14 mouse cellular contexts compared by ENCODE assay signal in genomic region chr1:36786377-36786776, GRCm38 (mm10). TPM values are rescaled to one million over a fixed set of nuclear protein-coding genes. Genes with fewer than 3 reads are reported as not detected.
DNase-seq lines count a peak whose midpoint lies in the region; ATAC-seq and TF ChIP-seq lines count a peak whose summit lies in the region.
"Had no signal": no experiment of that assay in that cellular context is flagged by ENCODE, and none has a peak within 500 bp of the region (broad histone marks: within the 10 kb centered on the region; RNA-seq: fewer than 3 reads in every experiment).

No protein-coding gene starts in this region.

- H3K4me2 ChIP-seq in kidney, postnatal 0 days (ENCODE audit: low read length): no peak overlapping the region
- no peak overlapping the region for H3K4me2 ChIP-seq in forebrain, embryonic 16.5 days (ENCODE audit: low read length)

- no peak for ATAC-seq in kidney, postnatal 0 days (replicated peaks; ENCODE audit: low FRiP score, low read depth)
- no peak for ATAC-seq in forebrain, embryonic 16.5 days
- ATAC-seq: activated CD4-positive, CD25-positive, alpha-beta regulatory T cell, adult 4 months; midbrain, embryonic 15.5 days had no signal

- 0 out of 2 replicates have a peak, but pooled peaks cover under 1% of the 10 kb centered on the region for H3K36me3 ChIP-seq in kidney, postnatal 0 days (ENCODE audit: insufficient read depth, low read length)
- no peaks in the 10 kb centered on the region for H3K36me3 ChIP-seq in testis, adult 2 months (ENCODE audit: control insufficient read depth, insufficient read depth, low read length)
- H3K36me3 ChIP-seq in splenic B cell, adult 2 months (ENCODE audit: control insufficient read depth, insufficient read depth, low read length, poor library complexity, severe bottlenecking): no peaks in the 10 kb centered on the region
- H3K36me3 ChIP-seq in forebrain, embryonic 16.5 days (ENCODE audit: control insufficient read depth, insufficient read depth): no peaks in the 10 kb centered on the region
- H3K36me3 ChIP-seq: midbrain, embryonic 15.5 days had no signal

- no peak for DNase-seq in cerebellum, adult 2 months
- DNase-seq in cerebellum, adult 11-12 months: no peak
- DNase-seq in kidney, postnatal 0 days (ENCODE audit: low spot score): no peak
- DNase-seq in kidney, adult 8-10 months: no peak
- DNase-seq in testis, postnatal 10 days (ENCODE audit: low spot score): no peak
- peak; percentile 32 for DNase-seq in splenic B cell, adult 2 months (ENCODE audit: low read depth, low spot score)
- DNase-seq: gastrocnemius, postnatal 10 days; heart, postnatal 14 days; kidney, adult 18-20 months had no signal

- no peaks in the 10 kb centered on the region for H3K27me3 ChIP-seq in cerebellum, adult 2 months (ENCODE audit: control insufficient read depth, insufficient read depth, low read length)
- no peaks in the 10 kb centered on the region for H3K27me3 ChIP-seq in kidney, postnatal 0 days (ENCODE audit: insufficient read depth, low read length)
- H3K27me3 ChIP-seq in testis, adult 2 months (ENCODE audit: control insufficient read depth, insufficient read depth, low read length): no peaks in the 10 kb centered on the region
- no peaks in the 10 kb centered on the region for H3K27me3 ChIP-seq in splenic B cell, adult 2 months (ENCODE audit: control insufficient read depth, insufficient read depth, low read length, poor library complexity, severe bottlenecking)
- no peaks in the 10 kb centered on the region for H3K27me3 ChIP-seq in forebrain, embryonic 16.5 days (replicated peaks; ENCODE audit: control insufficient read depth, insufficient read depth, low read length)
- H3K27me3 ChIP-seq: midbrain, embryonic 15.5 days had no signal

- no peak for TF ChIP-seq POLR2A in cerebellum, adult 2 months (IDR thresholded peaks at IDR 0.05; ENCODE audit: borderline replicate concordance, insufficient read depth, low read length)
- TF ChIP-seq POLR2A in testis, adult 2 months (IDR thresholded peaks at IDR 0.05; ENCODE audit: control insufficient read depth, low read depth, low read length): no peak

- TF ChIP-seq CTCF in cerebellum, adult 2 months (IDR thresholded peaks at IDR 0.05; ENCODE audit: borderline replicate concordance, insufficient read depth, low read depth, low read length): peak; percentile 29; the same call in 1 of the 2 replicates
- peak; percentile 35; the same call in 1 of the 2 replicates for TF ChIP-seq CTCF in kidney, postnatal 0 days (IDR thresholded peaks at IDR 0.05; ENCODE audit: low read depth)
- peak; percentile 87 for TF ChIP-seq CTCF in testis, adult 2 months (IDR thresholded peaks at IDR 0.05; ENCODE audit: control insufficient read depth, insufficient read depth, insufficient replicate concordance, low read depth, low read length)

- H3K9me3 ChIP-seq in kidney, postnatal 0 days (replicated peaks; ENCODE audit: low read length): no peaks in the 10 kb centered on the region
- no peaks in the 10 kb centered on the region for H3K9me3 ChIP-seq in forebrain, embryonic 16.5 days (ENCODE audit: control insufficient read depth, low read length)
- H3K9me3 ChIP-seq: liver, embryonic 15.5 days; midbrain, embryonic 15.5 days had no signal

- H3K4me3 ChIP-seq in cerebellum, adult 2 months (replicated peaks; ENCODE audit: insufficient read depth, low read depth, low read length): no peak overlapping the region
- H3K4me3 ChIP-seq in kidney, postnatal 0 days (replicated peaks; ENCODE audit: low read depth, low read length): no peak overlapping the region
- H3K4me3 ChIP-seq in testis, adult 2 months (ENCODE audit: control insufficient read depth, low read depth, low read length): no peak overlapping the region
- H3K4me3 ChIP-seq in forebrain, embryonic 16.5 days (replicated peaks; ENCODE audit: low read length): no peak overlapping the region
- H3K4me3 ChIP-seq: liver, embryonic 15.5 days had no signal

- H3K4me1 ChIP-seq in cerebellum, adult 2 months (ENCODE audit: control insufficient read depth, insufficient read depth, low read length): 0 out of 2 replicates have a peak, but pooled peaks cover 8% of the 10 kb centered on the region
- 0 out of 2 replicates have a peak, but pooled peaks cover 4% of the 10 kb centered on the region for H3K4me1 ChIP-seq in kidney, postnatal 0 days (replicated peaks; ENCODE audit: insufficient read depth, low read length)
- peaks cover 5% of the 10 kb centered on the region for H3K4me1 ChIP-seq in testis, adult 2 months (ENCODE audit: control insufficient read depth, insufficient read depth, low read length)
- H3K4me1 ChIP-seq in forebrain, embryonic 16.5 days (replicated peaks; ENCODE audit: control insufficient read depth, insufficient read depth, low read length): peaks cover 4% of the 10 kb centered on the region; the same call in 1 of the 2 replicates

- no peak overlapping the region for H3K9ac ChIP-seq in kidney, postnatal 0 days (ENCODE audit: low read depth, low read length)
- H3K9ac ChIP-seq in forebrain, embryonic 16.5 days (replicated peaks; ENCODE audit: low read depth, low read length): no peak overlapping the region
- H3K9ac ChIP-seq: liver, embryonic 15.5 days had no signal

- WGBS in cerebellum, adult 2 months: 87% methylated on average over 7 of the region's 7 CpGs
- 91% methylated on average over 7 of the region's 7 CpGs for WGBS in kidney, postnatal 0 days
- 94% methylated on average over 7 of the region's 7 CpGs for WGBS in forebrain, embryonic 16.5 days

- H3K27ac ChIP-seq in cerebellum, adult 2 months (ENCODE audit: insufficient read depth, low read length): no peak overlapping the region
- H3K27ac ChIP-seq in kidney, postnatal 0 days: no peak overlapping the region
- H3K27ac ChIP-seq in testis, adult 2 months (ENCODE audit: control insufficient read depth, insufficient read depth, low read depth, low read length): no peak overlapping the region
- no peak overlapping the region for H3K27ac ChIP-seq in forebrain, embryonic 16.5 days (ENCODE audit: low read length)
- H3K27ac ChIP-seq: liver, embryonic 15.5 days had no signal

RNA-seq across cellular contexts. Expression of gene Zap70, which starts 24.8 kb away (rescaled TPM):
- 1.5 and 1.8 TPM in 2 replicates for polyA plus RNA-seq in cerebellum, adult 2 months (2012; rRNA removed)
- 0.17 and 0.51 TPM in 2 replicates for polyA plus RNA-seq in kidney, postnatal 0 days (2015; fragmentation: Nextera tagmentation; extraction: Ambion mirVana)
- 2.6 and 3.5 TPM in 2 replicates for polyA plus RNA-seq in testis, adult 2 months (2012; rRNA removed)
- polyA plus RNA-seq in forebrain, embryonic 16.5 days (2015; fragmentation: Nextera tagmentation; extraction: Ambion mirVana): 1.2 and 1.4 TPM in 2 replicates

Comparison
In these comparisons a context has a peak if more than half of its experiments do, and no peak if none do; other contexts are left out.
1. CTCF ChIP-seq: peak in every context shown above with its lines; median percentile 87 in testis, adult 2 months; 35 in kidney, postnatal 0 days; 29 in cerebellum, adult 2 months.